Mouse (Mus musculus) testis, postnatal 10 days (tissue): ENCODE measurements around the gene Otulin.

Source experiments
- DNase-seq: peaks from one replicate; pipeline ENCODE4 v3.0.0; 2021; ENCODE audit warnings: low spot score

Otulin gene

DNA sequence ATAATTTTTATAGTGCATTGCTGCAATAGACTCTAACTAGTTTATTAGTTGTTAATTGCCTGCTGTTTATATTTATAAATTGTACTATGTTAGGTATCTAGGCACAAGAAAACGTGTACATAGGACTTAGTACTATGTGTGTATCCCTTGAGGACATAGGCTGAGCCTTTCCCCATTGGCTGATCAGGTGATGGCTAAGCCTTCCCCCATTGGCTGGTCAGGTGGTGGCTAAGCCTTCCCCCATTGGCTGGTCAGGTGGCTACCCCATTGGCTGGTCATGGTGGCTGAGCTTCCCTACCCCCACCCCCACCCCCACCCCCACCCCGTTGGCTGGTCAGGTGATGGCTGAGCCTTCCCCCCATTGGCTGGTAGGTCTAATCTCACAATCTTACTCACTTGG, 50.6 kb downstream of the Otulin start:
- no peak for DNase-seq

DNA sequence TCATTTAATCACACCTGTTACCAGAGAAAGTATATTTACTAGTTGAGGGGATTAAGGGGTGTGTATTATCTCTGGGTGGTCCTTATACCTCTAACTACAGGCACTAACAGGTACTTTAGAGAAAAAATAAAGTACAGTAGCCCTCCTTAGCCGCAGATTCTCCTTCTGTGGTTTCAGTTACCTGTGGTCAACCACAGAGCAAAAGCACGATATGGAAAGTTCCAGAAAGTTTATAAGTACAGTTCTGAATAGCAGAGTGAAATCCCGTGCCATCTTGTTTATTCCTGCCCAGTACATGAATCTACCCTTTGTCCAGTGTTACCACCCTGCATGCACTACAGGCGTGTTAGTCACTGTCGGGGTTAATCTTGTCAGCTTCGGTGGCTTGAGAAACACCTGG, 51.6 kb downstream of the Otulin start:
- DNase-seq = no peak

GRCm38 (mm10) chr15:27577915-27578780, 52.3 kb downstream of the Otulin start:
- DNase-seq = no peak

GRCm38 (mm10) chr15:27576886-27577285, 53.6 kb downstream of the Otulin start:
- DNase-seq = no peak

DNA sequence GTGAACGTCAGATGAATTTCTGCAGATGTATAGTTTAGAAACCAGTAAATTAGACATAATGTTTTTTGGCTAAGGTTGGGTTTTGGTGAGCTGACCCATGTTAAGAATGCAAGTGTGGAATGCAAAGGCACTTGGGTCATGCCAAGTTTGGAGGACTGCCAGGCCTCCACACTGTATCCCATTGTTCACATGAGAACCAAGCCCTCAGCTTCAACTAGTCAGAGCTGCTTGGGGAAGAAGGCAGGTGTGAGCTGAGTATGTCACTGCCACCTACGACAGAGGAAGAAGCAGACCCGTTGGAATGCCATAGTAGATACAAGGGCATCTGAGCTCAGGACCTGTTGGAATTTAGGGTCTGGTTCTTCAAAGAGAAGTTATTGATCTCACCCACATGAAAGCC, 54.6 kb downstream of the Otulin start:
- no peak for DNase-seq

DNA sequence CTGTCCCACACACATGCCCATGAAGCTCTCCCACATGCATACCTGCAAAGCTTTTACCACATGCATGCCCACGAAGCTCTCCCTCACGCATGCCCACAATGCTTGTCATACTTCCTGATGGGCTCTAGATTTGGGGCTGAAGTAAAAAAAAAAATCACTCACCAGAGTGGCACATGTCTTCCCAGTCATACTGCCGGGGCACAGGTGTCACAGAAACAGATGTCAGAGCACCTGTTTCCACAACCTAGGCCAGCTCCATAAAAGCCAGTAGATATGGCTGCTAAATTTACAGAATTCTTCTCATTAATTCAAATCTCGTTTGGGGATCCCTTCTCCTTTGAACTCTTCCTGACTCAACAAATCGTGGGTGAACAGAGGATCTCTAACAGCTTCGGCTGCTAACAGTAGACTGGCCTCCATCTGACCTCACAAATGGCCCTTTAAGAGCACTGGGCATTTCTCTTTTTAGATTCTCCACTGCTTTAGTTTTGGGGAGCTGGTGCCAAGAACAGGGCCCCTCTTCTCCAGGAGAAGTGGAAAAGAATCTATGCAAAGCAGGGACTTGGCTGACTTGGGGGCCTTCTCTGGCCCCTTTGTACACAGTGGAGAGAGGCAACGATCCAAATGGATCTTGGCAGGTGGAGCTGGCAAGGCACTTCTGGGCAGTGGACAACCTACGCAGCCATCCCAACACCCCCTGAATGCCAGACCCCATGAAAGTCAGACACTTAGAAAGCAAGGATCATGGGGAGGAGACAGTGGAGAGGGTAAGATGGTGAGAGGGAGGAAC, 55.3 kb downstream of the Otulin start:
- no peak for DNase-seq

- no peak for DNase-seq
Observed at GRCm38 (mm10) chr15:27571179-27571578, 59.3 kb downstream of the Otulin start.

GRCm38 (mm10) chr15:27570385-27570784, 60.1 kb downstream of the Otulin start:
- no peak for DNase-seq

GRCm38 (mm10) chr15:27569924-27570323, 60.6 kb downstream of the Otulin start:
- no peak for DNase-seq

GRCm38 (mm10) chr15:27568371-27568770, 62.1 kb downstream of the Otulin start:
- DNase-seq = no peak

DNA sequence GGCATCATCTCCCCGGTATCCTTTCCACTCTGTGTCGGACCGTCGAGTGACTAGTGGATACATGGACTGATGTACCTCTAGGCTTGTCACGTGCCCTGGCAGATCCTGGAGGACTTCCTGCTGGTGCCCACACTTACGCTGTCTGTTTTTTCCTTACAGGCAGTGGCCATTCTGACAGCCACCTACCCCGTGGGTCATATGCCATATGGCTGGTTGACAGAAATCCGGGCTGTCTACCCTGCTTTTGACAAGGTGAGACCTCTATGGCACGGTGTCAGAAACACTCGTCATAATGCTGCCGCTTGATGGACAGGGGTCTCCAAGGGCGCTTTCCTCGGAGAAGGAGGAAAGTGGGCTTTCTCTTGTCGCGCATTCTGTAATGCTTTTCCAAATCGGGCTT, 63.1 kb downstream of the Otulin start:
- DNase-seq = no peak

DNA sequence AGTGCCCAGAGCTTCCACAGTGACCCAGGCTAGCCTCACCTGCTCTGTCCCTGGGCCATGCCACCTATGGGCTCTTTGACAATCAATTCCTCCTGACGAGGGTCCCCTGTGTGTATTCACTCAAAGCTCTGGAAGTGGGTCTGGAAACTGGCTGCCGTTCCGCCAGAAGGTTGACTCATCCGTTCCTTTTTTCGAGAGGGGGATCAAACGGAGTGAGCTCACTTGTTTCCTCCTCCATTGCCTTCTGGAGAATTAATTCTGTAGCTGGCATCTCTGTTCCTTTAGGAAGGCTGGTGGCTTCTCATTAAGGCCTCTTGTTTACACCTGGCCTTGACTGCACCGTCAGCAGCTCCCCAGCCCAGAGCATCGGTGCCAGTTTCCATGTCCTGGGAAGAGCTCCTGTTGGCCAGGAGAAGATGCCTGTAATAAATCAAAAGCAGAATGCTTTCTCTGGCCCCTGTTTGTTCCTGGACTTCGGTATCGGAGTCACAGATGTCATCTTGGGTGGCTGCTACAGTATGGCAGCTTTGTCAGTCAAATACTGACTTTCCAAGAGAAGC, 64.8 kb downstream of the Otulin start:
- DNase-seq = no peak

- peak; percentile 52 for DNase-seq
Observed at GRCm38 (mm10) chr15:27564106-27565100, 66.1 kb downstream of the Otulin start.

DNA sequence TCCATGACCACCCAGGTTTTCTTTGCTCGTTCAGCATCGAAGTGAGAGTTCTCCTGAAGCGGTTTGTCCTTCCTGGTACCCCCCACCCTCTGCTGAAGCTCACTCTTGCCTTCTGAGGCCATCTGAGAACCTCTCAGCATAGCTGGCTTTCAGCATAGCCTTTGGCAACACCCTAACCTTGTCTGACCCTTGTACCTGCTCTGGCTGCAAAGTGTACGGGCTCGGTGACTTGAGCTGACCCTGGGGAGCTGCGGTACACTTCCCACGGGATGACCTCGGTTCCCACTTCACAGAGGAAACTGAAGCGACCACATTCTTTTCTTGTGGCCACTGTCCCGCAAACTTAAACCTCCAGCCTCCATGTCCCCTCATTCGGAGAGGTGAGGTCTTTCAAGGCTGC, 70.2 kb downstream of the Otulin start:
- DNase-seq = no peak

GRCm38 (mm10) chr15:27558456-27559147, 71.9 kb downstream of the Otulin start:
- DNase-seq = no peak

DNA sequence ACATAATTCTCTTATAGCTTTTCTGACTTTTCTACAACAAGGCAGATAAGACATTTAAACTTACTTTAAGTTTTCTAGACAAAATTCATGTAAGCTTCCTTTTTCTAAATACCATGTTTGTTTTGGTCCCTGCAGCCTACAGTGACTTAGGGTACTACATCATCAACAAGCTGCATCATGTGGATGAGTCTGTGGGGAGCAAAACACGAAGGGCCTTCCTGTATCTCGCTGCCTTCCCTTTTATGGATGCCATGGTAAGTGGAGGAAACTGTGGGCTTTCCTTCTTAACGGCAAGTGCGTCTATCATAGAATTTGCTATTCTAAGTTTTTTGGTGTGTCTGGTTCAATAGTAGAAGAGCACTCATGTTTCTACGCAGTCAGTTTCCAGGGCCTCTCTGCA, 76.9 kb downstream of the Otulin start:
- no peak for DNase-seq

- DNase-seq = no peak
Observed at GRCm38 (mm10) chr15:27552129-27552700, 78.3 kb downstream of the Otulin start.

GRCm38 (mm10) chr15:27551117-27552114, 79.1 kb downstream of the Otulin start:
- no peak for DNase-seq

DNA sequence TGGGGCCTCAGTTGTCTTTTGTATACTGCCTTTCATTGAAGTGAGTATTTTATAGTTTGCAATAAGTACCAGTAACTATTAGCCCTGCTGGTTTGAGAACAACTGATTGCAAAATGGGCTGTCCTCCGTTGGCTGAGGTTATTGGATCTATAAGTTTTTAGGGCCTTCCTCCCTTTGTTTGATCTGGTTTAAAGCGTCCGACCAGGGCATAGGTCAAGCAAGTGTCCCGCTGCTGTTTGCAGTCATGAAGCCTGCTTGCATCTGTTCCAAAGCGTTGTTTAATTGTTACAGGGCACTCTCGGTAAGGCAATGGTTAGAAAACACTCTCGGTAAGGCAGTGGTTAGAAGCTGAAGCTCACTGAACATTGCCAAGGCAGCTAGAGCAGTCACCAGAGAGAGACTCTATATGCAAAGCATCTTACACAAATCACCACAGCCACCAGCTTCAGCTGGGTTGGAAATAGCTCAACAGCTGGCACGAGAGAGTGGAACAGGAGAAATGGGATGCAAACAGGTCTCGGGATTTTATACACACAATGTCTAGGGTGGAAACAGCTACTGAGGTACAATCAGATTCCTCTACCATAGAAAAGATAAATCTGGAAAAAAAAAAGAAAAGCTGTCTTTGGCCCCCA, 80.0 kb downstream of the Otulin start:
- no peak for DNase-seq
